8 mouse cellular contexts compared by ENCODE assay signal in the genomic region with DNA sequence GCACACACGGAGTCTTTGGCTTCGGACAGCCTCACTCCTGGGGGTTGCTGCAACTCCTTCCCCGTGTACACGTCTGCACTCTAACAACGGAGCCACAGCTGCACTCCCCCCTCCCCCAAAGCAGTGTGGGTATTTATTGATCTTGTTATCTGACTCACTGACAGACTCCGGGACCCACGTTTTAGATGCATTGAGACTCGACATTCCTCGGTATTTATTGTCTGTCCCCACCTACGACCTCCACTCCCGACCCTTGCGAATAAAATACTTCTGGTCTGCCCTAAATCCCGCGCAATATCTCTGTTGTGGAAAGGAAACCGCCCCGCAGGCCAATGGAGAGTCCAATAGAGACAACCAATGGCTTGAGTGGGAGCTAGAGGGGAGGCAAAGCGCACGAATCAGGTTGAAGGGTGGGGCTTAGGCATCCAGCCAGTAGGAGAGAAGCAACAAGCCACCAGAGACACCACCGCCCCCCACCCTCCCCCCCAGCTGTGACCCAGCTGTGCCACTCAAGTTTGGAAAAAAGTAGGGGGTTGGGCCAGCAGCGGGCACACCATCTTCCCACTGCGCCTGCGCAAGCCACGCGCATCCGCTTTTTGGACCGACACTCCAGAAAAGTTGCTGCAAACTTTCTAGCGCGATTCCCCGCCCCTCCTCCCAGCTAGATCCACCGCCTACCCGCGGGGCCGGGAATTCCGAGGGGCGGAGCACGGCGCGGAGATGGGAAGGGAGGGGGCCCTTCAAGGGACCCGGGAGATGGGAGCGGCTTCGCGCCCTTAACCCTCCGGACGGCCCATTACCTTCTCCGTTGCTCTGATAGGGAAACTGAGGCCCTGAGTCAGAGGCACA. TPM values are rescaled to one million over a fixed set of nuclear protein-coding genes. Genes with fewer than 3 reads are reported as not detected.
DNase-seq lines count a peak whose midpoint lies in the region; ATAC-seq lines count a peak whose summit lies in the region.

No protein-coding gene starts in this region.

- under 1% methylated on average over 45 of the region's 45 CpGs for WGBS in embryonic facial prominence, embryonic 10.5 days
- WGBS in intestine, embryonic 16.5 days, result under 1% methylated on average over 45 of the region's 45 CpGs
- WGBS in limb, embryonic 10.5 days, result under 1% methylated on average over 45 of the region's 45 CpGs
- under 1% methylated on average over 45 of the region's 45 CpGs for WGBS in midbrain, embryonic 12.5 days

- H3K27ac ChIP-seq in embryonic facial prominence, embryonic 10.5 days (replicated peaks), result peak overlapping the region; percentile 96
- peak overlapping the region; percentile 96 for H3K27ac ChIP-seq in intestine, embryonic 16.5 days (ENCODE audit: low read length)
- peak overlapping the region; percentile 95 for H3K27ac ChIP-seq in limb, embryonic 10.5 days
- peak overlapping the region; percentile 91 for H3K27ac ChIP-seq in midbrain, embryonic 12.5 days (replicated peaks)

- H3K9me3 ChIP-seq in embryonic facial prominence, embryonic 10.5 days, result no peaks in the 10 kb centered on the region; the same call in 1 of the 2 replicates
- H3K9me3 ChIP-seq in intestine, embryonic 16.5 days (ENCODE audit: control insufficient read depth, low read length), result no peaks in the 10 kb centered on the region
- no peaks in the 10 kb centered on the region for H3K9me3 ChIP-seq in limb, embryonic 10.5 days (replicated peaks)
- no peaks in the 10 kb centered on the region for H3K9me3 ChIP-seq in midbrain, embryonic 12.5 days

- H3K27me3 ChIP-seq in embryonic facial prominence, embryonic 10.5 days (replicated peaks; ENCODE audit: low read depth, poor library complexity, severe bottlenecking), result peaks cover 29% of the 10 kb centered on the region
- H3K27me3 ChIP-seq in intestine, embryonic 16.5 days (replicated peaks; ENCODE audit: control insufficient read depth, insufficient read depth, low read length), result no peaks in the 10 kb centered on the region
- H3K27me3 ChIP-seq in limb, embryonic 10.5 days (ENCODE audit: low read depth, poor library complexity, severe bottlenecking), result peaks cover 24% of the 10 kb centered on the region
- peaks cover 35% of the 10 kb centered on the region for H3K27me3 ChIP-seq in midbrain, embryonic 12.5 days

- peak overlapping the region; percentile 89 for H3K4me3 ChIP-seq in embryonic facial prominence, embryonic 10.5 days
- H3K4me3 ChIP-seq in intestine, embryonic 16.5 days (ENCODE audit: low read length), result peak overlapping the region; percentile 78
- peak overlapping the region; percentile 67 for H3K4me3 ChIP-seq in limb, embryonic 10.5 days
- peak overlapping the region; percentile 72 for H3K4me3 ChIP-seq in midbrain, embryonic 12.5 days

- peaks cover 51% of the 10 kb centered on the region for H3K36me3 ChIP-seq in embryonic facial prominence, embryonic 10.5 days (replicated peaks)
- peaks cover 2% of the 10 kb centered on the region; the same call in 1 of the 2 replicates for H3K36me3 ChIP-seq in intestine, embryonic 16.5 days (ENCODE audit: control insufficient read depth, insufficient read depth, low read length)
- H3K36me3 ChIP-seq in limb, embryonic 10.5 days, result peaks cover 45% of the 10 kb centered on the region
- H3K36me3 ChIP-seq in midbrain, embryonic 12.5 days, result peaks cover 26% of the 10 kb centered on the region

- DNase-seq in cerebellum, adult 18-20 months, result peak; percentile 32 to 45
- peak; percentile 100 for DNase-seq in embryonic facial prominence, embryonic 10.5 days (ENCODE audit: low spot score)
- peak; percentile 40 for DNase-seq in gonadal fat pad, adult 2 months (ENCODE audit: low read depth)
- DNase-seq in limb, embryonic 10.5 days (ENCODE audit: low spot score), result peak; percentile 100
- peak; percentile 72 for DNase-seq in spleen, adult 12 weeks (ENCODE audit: low spot score)

- peaks cover 62% of the 10 kb centered on the region for H3K4me1 ChIP-seq in embryonic facial prominence, embryonic 10.5 days
- peaks cover 44% of the 10 kb centered on the region for H3K4me1 ChIP-seq in intestine, embryonic 16.5 days (ENCODE audit: control insufficient read depth, insufficient read depth, low read length)
- peaks cover 54% of the 10 kb centered on the region for H3K4me1 ChIP-seq in limb, embryonic 10.5 days
- H3K4me1 ChIP-seq in midbrain, embryonic 12.5 days, result peaks cover 55% of the 10 kb centered on the region

- ATAC-seq in cerebellum, adult (ENCODE audit: insufficient number of reproducible peaks, low FRiP score, low TSS enrichment), result no peak
- ATAC-seq in intestine, embryonic 16.5 days, result peak; percentile 88
- ATAC-seq in midbrain, embryonic 12.5 days (ENCODE audit: low FRiP score, low read depth), result peak; percentile 79

- peak overlapping the region; percentile 93 for H3K4me2 ChIP-seq in intestine, embryonic 16.5 days (ENCODE audit: low read depth, low read length)
- H3K4me2 ChIP-seq in midbrain, embryonic 12.5 days (replicated peaks), result peak overlapping the region; percentile 98

- peak overlapping the region; percentile 87 for H3K9ac ChIP-seq in intestine, embryonic 16.5 days (ENCODE audit: low read depth, low read length)
- H3K9ac ChIP-seq in midbrain, embryonic 12.5 days (replicated peaks), result peak overlapping the region; percentile 85

RNA-seq across cellular contexts. Expression of a gene that starts 0.6 kb away (rescaled TPM):
- polyA plus RNA-seq in embryonic facial prominence, embryonic 10.5 days (2016; fragmentation: Nextera tagmentation; extraction: Ambion mirVana), result 6.3 and 7.6 TPM in 2 replicates
- polyA plus RNA-seq in gonadal fat pad, adult 2 months (2012; rRNA removed), result 33.2 and 35.6 TPM in 2 replicates
- 7.3 and 7.5 TPM in 2 replicates for polyA plus RNA-seq in intestine, embryonic 16.5 days (2015; fragmentation: Nextera tagmentation; extraction: Ambion mirVana)
- 5.7 and 7.5 TPM in 2 replicates for polyA plus RNA-seq in limb, embryonic 10.5 days (2016; fragmentation: Nextera tagmentation; extraction: Ambion mirVana)
- polyA plus RNA-seq in midbrain, embryonic 12.5 days (2016; fragmentation: Nextera tagmentation; extraction: Ambion mirVana), result 7.4 and 7.9 TPM in 2 replicates

RNA-seq across cellular contexts. Expression of a gene that starts 10.1 kb away (rescaled TPM):
- polyA plus RNA-seq in embryonic facial prominence, embryonic 10.5 days (2016; fragmentation: Nextera tagmentation; extraction: Ambion mirVana), result 7.0 and 9.1 TPM in 2 replicates
- 234 and 248 TPM in 2 replicates for polyA plus RNA-seq in gonadal fat pad, adult 2 months (2012; rRNA removed)
- polyA plus RNA-seq in intestine, embryonic 16.5 days (2015; fragmentation: Nextera tagmentation; extraction: Ambion mirVana), result 54.6 and 59.3 TPM in 2 replicates
- 7.2 and 8.7 TPM in 2 replicates for polyA plus RNA-seq in limb, embryonic 10.5 days (2016; fragmentation: Nextera tagmentation; extraction: Ambion mirVana)
- polyA plus RNA-seq in midbrain, embryonic 12.5 days (2016; fragmentation: Nextera tagmentation; extraction: Ambion mirVana), result 11.2 and 11.7 TPM in 2 replicates

RNA-seq across cellular contexts. Expression of a gene that starts 17.7 kb away (rescaled TPM):
- 16.8 and 18.0 TPM in 2 replicates for polyA plus RNA-seq in embryonic facial prominence, embryonic 10.5 days (2016; fragmentation: Nextera tagmentation; extraction: Ambion mirVana)
- polyA plus RNA-seq in gonadal fat pad, adult 2 months (2012; rRNA removed), result 52.6 and 61.1 TPM in 2 replicates
- polyA plus RNA-seq in intestine, embryonic 16.5 days (2015; fragmentation: Nextera tagmentation; extraction: Ambion mirVana), result 6.4 and 6.7 TPM in 2 replicates
- polyA plus RNA-seq in limb, embryonic 10.5 days (2016; fragmentation: Nextera tagmentation; extraction: Ambion mirVana), result 20.0 and 21.4 TPM in 2 replicates
- 20.8 and 21.0 TPM in 2 replicates for polyA plus RNA-seq in midbrain, embryonic 12.5 days (2016; fragmentation: Nextera tagmentation; extraction: Ambion mirVana)

RNA-seq across cellular contexts. Expression of a gene that starts 24.4 kb away (rescaled TPM):
- 0.99 and 1.9 TPM in 2 replicates for polyA plus RNA-seq in embryonic facial prominence, embryonic 10.5 days (2016; fragmentation: Nextera tagmentation; extraction: Ambion mirVana)
- polyA plus RNA-seq in gonadal fat pad, adult 2 months (2012; rRNA removed), result 0.13 and 0.19 TPM in 2 replicates
- 1.5 and 2.1 TPM in 2 replicates for polyA plus RNA-seq in intestine, embryonic 16.5 days (2015; fragmentation: Nextera tagmentation; extraction: Ambion mirVana)
- 1.1 and 2.2 TPM in 2 replicates for polyA plus RNA-seq in limb, embryonic 10.5 days (2016; fragmentation: Nextera tagmentation; extraction: Ambion mirVana)
- polyA plus RNA-seq in midbrain, embryonic 12.5 days (2016; fragmentation: Nextera tagmentation; extraction: Ambion mirVana), result 1.1 and 1.3 TPM in 2 replicates

RNA-seq across cellular contexts. Expression of a gene that starts 25.9 kb away (rescaled TPM):
- polyA plus RNA-seq in embryonic facial prominence, embryonic 10.5 days (2016; fragmentation: Nextera tagmentation; extraction: Ambion mirVana), result 15.9 and 18.0 TPM in 2 replicates
- polyA plus RNA-seq in gonadal fat pad, adult 2 months (2012; rRNA removed), result 7.9 and 9.3 TPM in 2 replicates
- 10.8 and 11.0 TPM in 2 replicates for polyA plus RNA-seq in intestine, embryonic 16.5 days (2015; fragmentation: Nextera tagmentation; extraction: Ambion mirVana)
- polyA plus RNA-seq in limb, embryonic 10.5 days (2016; fragmentation: Nextera tagmentation; extraction: Ambion mirVana), result 15.2 and 19.6 TPM in 2 replicates
- 20.6 and 21.9 TPM in 2 replicates for polyA plus RNA-seq in midbrain, embryonic 12.5 days (2016; fragmentation: Nextera tagmentation; extraction: Ambion mirVana)

Comparison
In these comparisons a context has a peak if more than half of its experiments do, and no peak if none do; other contexts are left out.
1. DNase-seq: peak in every context shown above with its lines; median percentile 100 in embryonic facial prominence, embryonic 10.5 days; 100 in limb, embryonic 10.5 days; 72 in spleen, adult 12 weeks; 40 in gonadal fat pad, adult 2 months; 38 in cerebellum, adult 18-20 months.